In the genomic region with DNA sequence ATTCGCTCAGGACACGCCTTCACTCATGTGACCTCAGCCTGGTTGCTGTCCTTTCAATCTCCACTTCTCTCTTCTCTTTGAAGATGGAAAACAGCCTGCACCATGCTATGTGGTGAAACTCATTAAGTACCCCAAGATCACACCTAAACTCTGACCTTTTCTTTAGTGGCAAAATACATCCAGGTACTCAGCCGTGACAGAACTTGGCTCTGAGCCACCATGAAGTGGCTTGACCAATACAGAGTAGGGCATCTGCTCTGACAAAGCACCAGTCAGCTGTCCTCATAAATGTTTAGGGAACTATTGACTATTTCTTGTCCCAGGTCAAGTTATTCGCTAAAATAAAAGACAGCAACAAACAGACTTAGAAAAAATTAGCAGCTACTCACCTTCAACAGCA, we compare ENCODE assay signal across 19 mouse cellular contexts.
A peak's percentile ranks its signal among the peaks of the same experiment; 100 is the strongest.
DNase-seq lines count a peak whose midpoint lies in the region; ATAC-seq and TF ChIP-seq lines count a peak whose summit lies in the region.
"Had no signal": no experiment of that assay in that cellular context is flagged by ENCODE, and none has a peak within 500 bp of the region (broad histone marks: within the 10 kb centered on the region; RNA-seq: fewer than 3 reads in every experiment).

No protein-coding gene starts in this region.

- TF ChIP-seq CTCF in layer of hippocampus, adult 2 months (conservative IDR thresholded peaks at IDR 0.05), result no peak

- DNase-seq in cerebellum, postnatal 10 days, result peak; percentile 14 to 15
- no peak for DNase-seq in cerebellum, adult 9-11 months
- no peak for DNase-seq in layer of hippocampus, adult 2 months (ENCODE audit: low spot score in 2 of 2)
- DNase-seq in layer of hippocampus, adult 11-12 months (ENCODE audit: low spot score), result no peak
- peak; percentile 46 for DNase-seq in ZHBTc4 (ENCODE audit: low read depth, low spot score)
- DNase-seq in kidney, postnatal 10 days, result peak; percentile 60
- no peak for DNase-seq in adrenal gland, postnatal 25 days
- DNase-seq: adrenal gland, postnatal 14 days; cerebellum, adult 8-10 months; embryo, embryonic 11 days; retina, postnatal 1 day had no signal

- H3K4me3 ChIP-seq in layer of hippocampus, adult 2 months, result no peak overlapping the region
- H3K4me3 ChIP-seq: forebrain, embryonic 15.5 days; hindbrain, embryonic 12.5 days; limb, embryonic 12.5 days; midbrain, embryonic 13.5 days; stomach, embryonic 15.5 days had no signal

- 0 out of 2 replicates have a peak overlapping the region, but pooled peaks have one; percentile 14 for H3K27ac ChIP-seq in layer of hippocampus, adult 2 months
- H3K27ac ChIP-seq: forebrain, embryonic 15.5 days; hindbrain, embryonic 12.5 days; limb, embryonic 12.5 days; macrophage; midbrain, embryonic 13.5 days; stomach, embryonic 15.5 days had no signal

- ATAC-seq in erythroid progenitor cell, adult 5-6 weeks (replicated peaks; ENCODE audit: low FRiP score, poor library complexity, severe bottlenecking), result no peak
- ATAC-seq: forebrain, embryonic 15.5 days; inflammation-experienced regulatory T-cells, adult 6 months; midbrain, embryonic 13.5 days had no signal

Comparison
In these comparisons a context has a peak if more than half of its experiments do, and no peak if none do; other contexts are left out.
1. DNase-seq: peak in cerebellum, postnatal 10 days (2 of 2), ZHBTc4 (single experiment) and kidney, postnatal 10 days (single experiment); none in cerebellum, adult 9-11 months (single experiment), layer of hippocampus, adult 2 months (0 of 2), layer of hippocampus, adult 11-12 months (single experiment) and adrenal gland, postnatal 25 days (single experiment).